Mouse (Mus musculus) frontal cortex, adult 2 months (tissue): ENCODE data around the gene Akap11. TPM values are rescaled to one million over a fixed set of nuclear protein-coding genes. Genes with fewer than 3 reads are reported as not detected.
"Not testable (repeated sequence)": the region's sequence is repeated elsewhere in the genome, so short reads cannot be mapped to it uniquely, and the experiment has no call there.

Experiments
- DNase-seq, 2 experiments: peaks; one replicate each; pipeline ENCODE4 v3.0.0; 2022; ENCODE audit warnings: low spot score in 1 of 2; ENCODE audit errors: extremely low spot score in 1 of 2
- polyA plus RNA-seq: library from polyadenylated mRNA; depleted of rRNA; stranded (reverse); fragments of >200 nt; gene quantifications from 2 replicates; pipeline ENCODE4 v1.2.3, GENCODE M21; 2012; rRNA removed

Akap11 gene
- 57.1 and 61.7 TPM in 2 replicates for polyA plus RNA-seq

GRCm38 (mm10) chr14:78536281-78537165 is at the start of gene Akap11:
Akap11 (minus strand) TSS chr14:78536808.
- DNase-seq: peak; percentile 96 to 97

GRCm38 (mm10) chr14:78584222-78584621 is 47.6 kb upstream of the Akap11 start:
- peak; percentile 46 to 79 for DNase-seq

GRCm38 (mm10) chr14:78583168-78583567 is 46.6 kb upstream of the Akap11 start:
- DNase-seq: no peak

GRCm38 (mm10) chr14:78575899-78576298 is 39.3 kb upstream of the Akap11 start:
- no peak for DNase-seq

GRCm38 (mm10) chr14:78568410-78568809 is 31.8 kb upstream of the Akap11 start:
- DNase-seq: no peak

GRCm38 (mm10) chr14:78566431-78566830 is 29.8 kb upstream of the Akap11 start:
- DNase-seq: no peak

- DNase-seq: no peak
Observed at GRCm38 (mm10) chr14:78564292-78564691, 27.7 kb upstream of the Akap11 start.

- DNase-seq: no peak
Observed at GRCm38 (mm10) chr14:78563211-78563610, 26.6 kb upstream of the Akap11 start.

GRCm38 (mm10) chr14:78562121-78562520 is 25.5 kb upstream of the Akap11 start:
- DNase-seq: no peak

- DNase-seq: no peak
Observed at GRCm38 (mm10) chr14:78559042-78559441, 22.4 kb upstream of the Akap11 start.

GRCm38 (mm10) chr14:78554830-78555229 is 18.2 kb upstream of the Akap11 start:
- DNase-seq: not testable (repeated sequence)

- no peak for DNase-seq
Observed at GRCm38 (mm10) chr14:78553661-78554060, 17.1 kb upstream of the Akap11 start.

GRCm38 (mm10) chr14:78548807-78549206 is 12.2 kb upstream of the Akap11 start:
- DNase-seq: no peak

GRCm38 (mm10) chr14:78541319-78541718 is 4.7 kb upstream of the Akap11 start:
- DNase-seq: no peak

GRCm38 (mm10) chr14:78539821-78540220 is 3.2 kb upstream of the Akap11 start:
- no peak for DNase-seq

GRCm38 (mm10) chr14:78538572-78539320 is 2.1 kb upstream of the Akap11 start:
- no peak for DNase-seq

GRCm38 (mm10) chr14:78537551-78537950 is 943 bp upstream of the Akap11 start:
- peak; percentile 20 to 64 for DNase-seq

GRCm38 (mm10) chr14:78535366-78535765 is 1.2 kb downstream of the Akap11 start:
- no peak for DNase-seq

- DNase-seq: no peak
Observed at GRCm38 (mm10) chr14:78534651-78535050, 2.0 kb downstream of the Akap11 start.

- no peak for DNase-seq
Observed at GRCm38 (mm10) chr14:78533701-78534100, 2.9 kb downstream of the Akap11 start.

- no peak for DNase-seq
Observed at GRCm38 (mm10) chr14:78532345-78532744, 4.3 kb downstream of the Akap11 start.

- DNase-seq: no peak
Observed at GRCm38 (mm10) chr14:78530256-78530655, 6.4 kb downstream of the Akap11 start.
